Mouse (Mus musculus) cortical plate, adult 2 months (tissue): Measurements from ENCODE around the gene Trim26.

Source experiments
- CTCF ChIP-seq: fragments of 200-500 bp; IDR thresholded peaks from 2 replicates; pipeline ENCODE4 v1.5.1; 2011; ENCODE audit warnings: mild to moderate bottlenecking, control low read depth, low read length; ENCODE audit not compliant: insufficient read depth; ENCODE audit errors: extremely low read depth
- POLR2A ChIP-seq: fragments of 200-500 bp; IDR thresholded peaks from 2 replicates; pipeline ENCODE4 v1.6.1; 2011; ENCODE audit warnings: mild to moderate bottlenecking, low read length, control low read depth; ENCODE audit not compliant: insufficient read depth; ENCODE audit errors: extremely low read depth

GRCm38 (mm10) chr17:36893387-36893786 is 56.5 kb downstream of the Trim26 start:
- no peak for TF ChIP-seq CTCF
- TF ChIP-seq POLR2A, result no peak
